Mouse (Mus musculus) cerebellum, postnatal 25 days (tissue): ENCODE measurements around the gene Adora3.

ENCODE experiments used
- DNase-seq, 2 experiments: peaks; one replicate each; pipeline ENCODE4 v3.0.0; 2021; ENCODE audit warnings: mixed read lengths in 2 of 2

Adora3 gene

DNA sequence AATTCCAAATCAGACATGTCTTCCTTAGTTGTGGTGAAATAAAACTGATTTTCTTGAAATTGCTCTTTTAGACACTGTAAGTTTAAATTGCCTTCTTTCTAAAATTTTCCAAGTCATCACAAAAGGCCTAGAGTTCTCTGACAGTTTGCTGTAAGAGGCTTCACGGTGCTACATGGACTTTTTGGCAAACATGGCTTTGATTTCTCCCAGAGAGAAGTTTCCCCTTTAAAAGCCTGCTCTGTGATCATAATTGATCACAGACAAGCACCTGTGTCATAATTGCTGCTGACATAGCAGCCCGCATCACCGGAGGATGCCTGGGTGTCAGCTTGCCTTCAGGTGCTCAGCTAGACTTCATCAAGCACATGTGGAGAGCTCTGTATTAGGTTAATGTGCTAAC, at the start of gene Adora3, which contains the start of gene Tmigd3:
TSS of gene Adora3 (plus strand) at position 301 of the 400 bp plus-strand sequence.
TSS of gene Tmigd3 (plus strand) at position 346 of the 400 bp plus-strand sequence.
- DNase-seq: no peak

DNA sequence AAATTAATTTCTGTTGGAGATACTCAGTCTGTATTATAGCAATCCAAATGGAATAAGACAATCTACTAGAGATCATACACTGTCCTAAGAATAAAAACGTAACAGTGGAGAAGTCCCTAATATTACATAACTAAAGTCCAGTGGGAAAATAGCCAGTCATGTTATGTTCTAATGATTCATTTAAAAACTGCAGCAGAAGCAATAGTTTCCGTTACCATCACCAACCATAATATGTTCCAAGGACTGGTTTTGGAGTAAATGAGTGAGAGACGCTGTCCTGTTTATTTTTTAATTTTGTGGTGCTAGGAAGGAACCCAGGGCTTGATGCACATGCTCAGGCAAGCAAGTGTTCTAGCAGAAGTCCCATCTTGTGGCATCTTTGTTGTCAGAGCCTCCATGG, 49.2 kb upstream of the Adora3 start:
- DNase-seq: no peak

- DNase-seq: no peak
Observed at GRCm38 (mm10) chr3:105823609-105824008, 47.0 kb upstream of the Adora3 start.

DNA sequence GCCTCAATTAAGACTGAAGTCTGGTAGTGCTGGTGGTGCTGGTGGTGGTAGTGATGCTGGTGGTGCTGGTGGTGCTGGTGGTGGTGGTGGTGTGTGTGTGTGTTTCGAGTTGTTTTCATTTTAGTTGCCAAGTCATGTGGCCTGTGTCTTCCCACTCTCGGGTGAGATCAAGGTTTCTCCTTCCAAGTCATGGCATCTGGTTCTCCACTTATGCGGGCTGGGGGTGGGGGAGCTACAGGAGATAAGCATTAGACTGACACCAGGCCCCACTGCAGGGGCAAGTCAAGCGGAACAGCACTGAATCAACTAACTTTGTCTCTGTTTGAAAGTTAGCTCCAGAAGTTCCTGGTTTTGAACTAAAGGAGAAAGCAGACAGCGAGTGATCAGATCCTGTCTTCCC, 46.6 kb upstream of the Adora3 start:
- DNase-seq: no peak

DNA sequence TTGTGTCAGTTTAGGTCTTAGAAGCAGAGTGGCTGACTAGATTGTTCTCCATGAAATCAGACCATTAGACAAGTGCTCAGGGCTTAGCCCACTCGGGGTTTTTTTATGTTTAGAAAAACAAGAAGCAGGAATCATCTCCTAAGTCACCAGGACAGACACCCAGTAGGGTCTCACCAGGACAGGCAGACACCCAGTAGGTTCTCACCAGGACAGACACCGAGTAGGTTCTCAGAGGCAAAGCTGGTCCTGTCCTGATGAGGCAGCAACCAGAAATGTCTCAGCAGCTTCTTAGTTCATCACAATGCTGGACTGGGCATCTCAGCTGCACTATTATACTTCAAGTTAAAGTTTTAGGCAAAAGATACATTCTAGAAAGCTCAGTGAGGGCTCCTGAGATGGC, 46.0 kb upstream of the Adora3 start:
- DNase-seq: no peak

GRCm38 (mm10) chr3:105825501-105826161, 45.0 kb upstream of the Adora3 start:
- no peak for DNase-seq

GRCm38 (mm10) chr3:105831584-105831983, 39.1 kb upstream of the Adora3 start:
- DNase-seq: no peak

- DNase-seq: no peak
Observed at GRCm38 (mm10) chr3:105835875-105836274, 34.8 kb upstream of the Adora3 start.

- no peak for DNase-seq
Observed at GRCm38 (mm10) chr3:105836883-105837282, 33.8 kb upstream of the Adora3 start.

DNA sequence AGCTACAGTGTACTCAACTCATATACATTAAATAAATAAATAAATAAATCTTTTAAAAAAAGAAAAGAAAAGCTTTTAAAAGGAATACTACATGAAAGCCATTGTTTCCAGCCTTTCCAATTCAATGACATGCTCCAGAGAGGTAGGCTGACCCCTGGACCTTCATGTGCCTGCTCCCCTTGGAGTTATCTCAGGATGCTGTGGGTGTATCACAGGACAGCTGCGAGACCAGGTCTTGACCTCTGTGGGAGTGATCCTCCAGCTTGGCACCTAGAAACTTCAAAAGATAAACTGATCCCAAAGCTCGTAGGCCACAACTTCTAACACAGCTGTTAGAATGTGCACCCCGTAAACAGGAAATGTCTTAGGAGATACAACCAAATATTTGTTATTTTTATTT, 32.0 kb upstream of the Adora3 start:
- no peak for DNase-seq

DNA sequence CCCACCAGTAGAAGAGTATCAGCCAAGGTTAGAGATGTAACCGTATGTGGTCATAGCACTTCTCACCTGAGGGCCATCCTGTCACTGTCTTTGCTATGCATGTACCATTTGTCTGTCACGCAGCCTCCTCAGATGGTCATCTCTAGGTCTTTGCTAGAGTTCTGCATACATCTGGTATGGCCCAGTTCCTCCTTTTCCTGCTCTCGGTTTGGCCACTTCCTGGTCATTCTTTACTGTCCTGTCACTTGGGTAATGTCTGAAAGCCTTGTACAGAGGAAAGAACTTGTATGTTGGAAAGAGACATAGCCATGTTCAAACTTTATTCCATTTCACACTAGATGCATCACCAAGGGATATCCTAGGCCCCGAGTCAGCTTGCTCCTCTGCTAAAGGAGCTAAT, 30.8 kb upstream of the Adora3 start:
- DNase-seq: no peak

DNA sequence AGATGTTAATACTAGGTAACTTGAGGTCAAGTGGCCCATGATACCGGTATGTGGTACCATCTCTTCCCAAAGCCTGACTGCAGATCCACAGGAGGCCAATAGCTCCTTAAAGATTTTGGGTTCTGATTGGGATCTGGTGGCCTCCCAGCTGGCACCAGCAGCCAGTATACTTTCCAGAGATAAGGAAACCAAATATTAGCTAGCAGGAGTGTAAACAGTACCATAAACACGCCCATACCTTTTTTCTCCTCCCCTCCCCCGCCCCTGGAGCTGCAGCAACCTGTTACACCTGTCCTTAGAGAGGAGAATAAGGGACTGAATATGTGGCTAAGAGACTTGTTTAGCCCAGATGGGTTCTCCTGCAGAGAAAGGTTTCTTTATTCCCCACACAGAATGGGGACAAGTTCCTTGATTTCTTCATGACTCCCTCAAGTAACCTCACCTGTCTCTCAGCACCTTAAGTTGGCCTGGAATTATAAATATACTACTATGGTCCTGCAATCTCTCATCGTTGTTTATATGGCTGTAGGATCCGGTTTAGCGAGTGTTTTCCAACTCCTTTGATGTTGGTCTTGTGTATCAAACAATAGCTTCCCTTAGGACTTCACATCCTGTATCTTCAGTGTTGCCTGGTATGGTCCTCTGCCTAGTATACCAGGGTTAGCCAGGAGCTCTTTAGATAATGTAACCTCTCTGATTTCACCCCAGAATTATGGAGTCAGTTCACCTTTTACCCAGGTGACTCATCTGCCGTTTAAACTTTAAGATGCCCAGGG, 24.2 kb upstream of the Adora3 start:
- no peak for DNase-seq

GRCm38 (mm10) chr3:105853781-105854180, 16.9 kb upstream of the Adora3 start:
- no peak for DNase-seq

- DNase-seq: no peak
Observed at GRCm38 (mm10) chr3:105854786-105855185, 15.9 kb upstream of the Adora3 start.

DNA sequence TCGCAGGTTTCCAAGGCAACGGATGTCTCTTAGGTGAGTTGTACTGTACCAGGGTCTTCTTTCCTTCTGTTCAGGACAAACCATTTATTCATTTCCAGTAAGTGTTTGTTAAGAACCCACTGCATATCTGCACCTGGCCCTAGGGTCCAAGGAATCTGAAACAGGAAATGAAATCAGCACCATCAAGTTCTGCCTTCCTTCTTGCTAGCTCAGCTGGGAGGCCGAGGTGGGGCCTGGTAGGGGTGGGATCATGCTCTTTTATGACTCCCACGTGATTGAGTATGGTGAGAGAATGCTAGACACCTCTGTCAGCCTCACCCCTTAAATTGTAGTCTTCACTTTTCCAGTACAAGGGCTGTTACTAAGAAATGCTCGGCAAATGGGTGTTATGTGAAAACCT, 13.1 kb upstream of the Adora3 start:
- no peak for DNase-seq

DNA sequence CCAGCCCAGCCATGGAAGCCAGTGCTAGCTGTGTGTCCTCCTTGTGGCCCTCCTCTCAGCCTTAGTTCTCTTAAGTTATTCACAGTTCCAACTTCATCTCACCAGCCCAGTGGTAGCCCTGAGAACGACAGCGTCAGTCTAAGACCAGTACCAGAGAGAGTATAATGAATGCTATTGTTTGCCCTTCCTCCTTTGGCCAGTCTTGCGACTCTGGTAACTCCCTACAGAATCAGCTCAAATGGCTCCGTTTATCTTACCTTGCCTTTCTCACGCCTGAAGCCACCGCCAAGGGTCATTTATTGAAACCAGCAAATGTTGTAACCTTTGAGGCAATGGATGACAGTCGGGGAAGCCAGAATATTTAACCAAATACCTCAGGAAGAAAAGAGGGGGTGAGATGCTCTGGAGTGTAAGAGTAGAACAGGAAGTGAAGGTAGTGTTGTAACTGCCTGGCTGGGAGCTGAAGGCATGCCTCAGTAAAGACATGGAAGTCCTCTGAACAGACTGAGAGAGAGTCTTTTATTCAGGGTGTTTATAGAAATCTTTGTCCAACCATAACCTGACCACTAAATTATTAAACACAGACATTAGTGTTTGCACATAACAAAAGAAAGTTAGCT, 8.8 kb upstream of the Adora3 start:
- no peak for DNase-seq

DNA sequence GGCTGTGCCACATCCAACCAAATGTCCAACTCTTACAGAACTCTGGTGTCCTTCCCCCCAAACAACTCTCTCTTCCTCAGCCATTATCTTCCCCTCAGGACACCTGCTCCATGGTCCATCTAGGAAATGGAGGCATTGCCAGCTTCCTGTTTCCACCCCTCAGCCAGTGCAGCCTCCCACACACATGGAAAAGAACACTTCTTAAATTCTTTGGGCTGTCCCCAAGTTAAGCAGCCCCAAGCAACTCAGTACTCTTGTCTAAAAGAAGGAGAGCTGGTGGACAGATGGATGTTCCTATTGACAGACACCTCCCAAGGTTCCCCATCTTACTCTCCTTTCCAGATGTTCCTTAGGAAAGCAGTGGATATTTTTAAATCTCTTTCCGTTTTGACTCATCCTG, 6.5 kb upstream of the Adora3 start:
- DNase-seq: no peak

DNA sequence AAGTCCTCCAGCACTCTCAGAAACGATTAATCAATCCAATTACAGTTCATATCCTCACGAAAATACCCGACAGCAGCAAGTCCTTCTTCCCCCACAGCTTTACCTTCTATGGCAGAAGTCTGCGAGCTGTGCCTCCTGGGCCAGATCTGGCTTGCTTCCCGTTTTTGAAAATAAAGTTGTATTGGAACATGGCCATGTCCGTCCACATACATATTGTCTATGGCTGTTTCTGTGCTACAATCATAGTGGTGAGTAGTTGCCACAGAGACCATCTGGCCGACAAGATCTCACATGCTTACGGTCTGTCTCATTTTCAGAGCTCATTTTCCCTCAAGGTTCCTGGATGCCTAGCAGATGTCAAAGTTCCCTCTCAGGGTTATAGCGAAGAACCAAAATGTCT, 5.5 kb upstream of the Adora3 start:
- peak in 1 of 2 experiments; percentile 5 for DNase-seq

- no peak for DNase-seq
Observed at GRCm38 (mm10) chr3:105868135-105868534, 2.5 kb upstream of the Adora3 start.

DNA sequence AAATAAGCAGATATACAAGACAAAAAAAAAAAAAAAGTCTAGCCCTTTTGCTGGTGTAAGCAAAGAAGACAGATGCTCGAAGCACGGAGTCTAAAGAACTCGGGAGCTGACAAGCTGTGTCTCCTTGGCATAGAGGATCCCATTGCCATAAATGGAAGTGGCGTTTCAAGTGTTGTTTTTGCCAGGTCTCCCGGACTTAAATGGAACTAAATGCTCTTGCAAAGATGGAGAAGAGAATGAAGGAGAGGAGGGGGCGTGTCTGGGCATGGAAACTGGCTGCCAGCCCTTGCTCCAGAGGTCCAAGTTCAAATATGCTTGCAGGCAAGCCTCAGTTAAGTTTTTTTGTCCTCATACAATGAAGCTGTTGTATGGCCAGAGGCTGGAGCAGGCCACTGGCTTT, 1.4 kb downstream of the Adora3 start:
- no peak for DNase-seq

GRCm38 (mm10) chr3:105872579-105872978, 1.9 kb downstream of the Adora3 start:
- DNase-seq: no peak

DNA sequence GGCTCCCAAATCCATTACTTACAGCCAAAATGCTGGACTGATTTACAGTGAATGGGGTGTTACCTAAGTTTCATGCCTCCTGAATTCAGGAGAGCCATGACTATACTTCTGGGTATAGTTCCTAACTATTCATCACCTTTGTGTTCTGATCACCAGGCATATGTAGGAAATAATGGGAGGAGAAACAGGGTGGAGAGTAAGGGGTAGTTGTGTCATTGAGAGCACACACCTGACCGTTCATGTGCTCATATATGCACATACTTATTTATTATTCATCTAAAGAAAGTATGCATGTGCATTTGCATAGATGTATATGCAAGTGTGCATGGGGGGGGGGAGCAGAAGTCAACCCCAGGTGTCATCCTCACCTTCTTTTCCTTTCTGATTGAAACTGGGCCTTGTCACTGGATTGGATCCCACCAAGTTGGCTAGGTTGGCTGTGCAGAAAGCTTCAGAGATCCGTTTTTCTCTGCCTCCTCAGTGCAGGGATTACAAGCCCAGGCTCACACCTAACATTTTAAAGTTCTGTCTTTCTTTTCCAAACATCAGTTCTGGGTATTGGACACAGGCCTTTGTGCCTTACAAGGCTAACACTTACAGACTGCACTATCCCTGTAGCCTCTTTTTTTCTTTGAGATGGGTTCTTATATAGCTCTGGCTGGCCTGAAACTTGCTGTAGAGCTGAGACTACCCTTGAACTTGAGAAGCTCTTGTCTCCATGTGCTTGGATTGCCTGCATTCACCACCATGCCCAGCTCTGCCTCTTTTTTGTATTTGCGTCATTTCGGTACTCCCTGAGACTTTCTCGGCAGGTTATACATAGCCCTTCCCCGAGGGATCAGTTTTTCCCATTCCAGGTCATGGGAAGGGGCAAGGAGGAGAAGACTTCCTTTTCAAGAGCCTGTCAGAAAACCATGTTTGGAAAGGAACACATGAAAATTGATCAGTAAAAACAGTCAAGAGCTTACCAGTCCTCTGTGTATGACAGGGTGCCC, 3.1 kb downstream of the Adora3 start:
- no peak for DNase-seq

DNA sequence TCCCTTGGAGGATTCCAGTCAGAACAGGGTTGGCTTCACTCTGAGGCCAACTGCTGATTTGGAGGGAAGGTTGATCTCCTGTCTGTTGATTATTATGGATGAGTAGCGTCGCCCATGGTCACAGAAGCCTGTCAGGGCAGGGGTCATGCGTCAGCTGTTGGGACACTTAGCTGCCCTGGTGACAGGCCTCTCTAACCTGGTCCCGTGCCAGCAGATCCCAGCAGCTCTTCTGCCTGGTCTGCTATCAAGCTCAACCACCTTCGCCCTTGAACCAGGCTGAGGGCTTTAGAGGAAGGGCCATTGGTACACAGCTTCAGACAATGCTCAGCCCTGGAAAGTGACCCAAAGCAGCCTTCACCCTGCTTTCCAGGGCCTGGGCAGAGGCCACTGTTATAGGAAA, 5.4 kb downstream of the Adora3 start:
- no peak for DNase-seq
